Mouse (Mus musculus) heart, embryonic 16.5 days (tissue): ENCODE measurements around the gene Ror1. TPM values are rescaled to one million over a fixed set of nuclear protein-coding genes. Genes with fewer than 3 reads are reported as not detected.

Experiments
- ATAC-seq: fragments of 200-750 bp; cut with Nextera tagmentation; replicated peaks from 2 replicates; pipeline ENCODE4 v1.8.0; 2017; ENCODE audit warnings: moderate number of reproducible peaks; ENCODE audit not compliant: insufficient read depth, low FRiP score; ENCODE audit errors: extremely low read depth
- H3K27ac ChIP-seq: fragments of 300-500 bp; sonication (generic); 2 replicates; pipeline ENCODE4 v1.5.1; 2014; ENCODE audit warnings: mild to moderate bottlenecking, low read length, control low read depth, moderate library complexity
- H3K27me3 ChIP-seq: fragments of 300-500 bp; sonication (generic); 2 replicates; pipeline ENCODE4 v1.6.1; 2014; ENCODE audit warnings: low read length, mixed read lengths; ENCODE audit not compliant: control insufficient read depth, insufficient read depth
- H3K36me3 ChIP-seq: fragments of 300-500 bp; sonication (generic); 2 replicates; pipeline ENCODE4 v1.6.1; 2014; ENCODE audit not compliant: control insufficient read depth, insufficient read depth
- H3K4me1 ChIP-seq: fragments of 300-500 bp; sonication (generic); 2 replicates; pipeline ENCODE4 v1.6.1; 2014; ENCODE audit warnings: low read length, mixed read lengths; ENCODE audit not compliant: control insufficient read depth, insufficient read depth
- H3K4me2 ChIP-seq: fragments of 300-500 bp; sonication (generic); 2 replicates; pipeline ENCODE4 v1.6.1; 2014; ENCODE audit warnings: low read depth, mild to moderate bottlenecking, control low read depth, low read length
- H3K4me3 ChIP-seq: fragments of 300-500 bp; sonication (generic); 2 replicates; pipeline ENCODE4 v1.5.1; 2014; ENCODE audit warnings: mild to moderate bottlenecking, control low read depth, low read length
- H3K9ac ChIP-seq: fragments of 300-500 bp; sonication (generic); 2 replicates; pipeline ENCODE4 v1.6.1; 2014; ENCODE audit warnings: low read length, control low read depth
- H3K9me3 ChIP-seq: fragments of 300-500 bp; sonication (generic); replicated peaks from 2 replicates; pipeline ENCODE4 v1.6.1; 2016; ENCODE audit warnings: low read length; ENCODE audit not compliant: control insufficient read depth
- WGBS: fragments of 180-500 bp; shearing (Covaris S2); extraction: QIAGEN DNeasy Blood & Tissue Kit; methylation state at CpG from one replicate; pipeline ENCODE4 v1.1.7; 2014; 5-methylcytosine and 5-hydroxymethylcytosine counted together
- polyA plus RNA-seq: library from polyadenylated mRNA; unstranded; fragments of >200 nt; fragmentation: Nextera tagmentation; extraction: Ambion mirVana; gene quantifications from 2 replicates; pipeline ENCODE4 v1.2.1, GENCODE M21; 2015

Gene Ror1
- polyA plus RNA-seq, 1 experiment from 2014 or later = 10.7 TPM

GRCm38 (mm10) chr4:100181676-100182075 lies 86.1 kb downstream of the Ror1 start:
- H3K27ac ChIP-seq = no peak overlapping the region
- no peak overlapping the region for H3K4me2 ChIP-seq
- H3K27me3 ChIP-seq = no peaks in the 10 kb centered on the region
- 54% methylated on average over 5 of the region's 5 CpGs for WGBS
- no peak overlapping the region for H3K4me3 ChIP-seq
- peaks cover 3% of the 10 kb centered on the region; the same call in 1 of the 2 replicates for H3K9me3 ChIP-seq
- H3K4me1 ChIP-seq = peaks cover 21% of the 10 kb centered on the region
- H3K36me3 ChIP-seq = no peaks in the 10 kb centered on the region
- ATAC-seq = no peak
- no peak overlapping the region for H3K9ac ChIP-seq

DNA sequence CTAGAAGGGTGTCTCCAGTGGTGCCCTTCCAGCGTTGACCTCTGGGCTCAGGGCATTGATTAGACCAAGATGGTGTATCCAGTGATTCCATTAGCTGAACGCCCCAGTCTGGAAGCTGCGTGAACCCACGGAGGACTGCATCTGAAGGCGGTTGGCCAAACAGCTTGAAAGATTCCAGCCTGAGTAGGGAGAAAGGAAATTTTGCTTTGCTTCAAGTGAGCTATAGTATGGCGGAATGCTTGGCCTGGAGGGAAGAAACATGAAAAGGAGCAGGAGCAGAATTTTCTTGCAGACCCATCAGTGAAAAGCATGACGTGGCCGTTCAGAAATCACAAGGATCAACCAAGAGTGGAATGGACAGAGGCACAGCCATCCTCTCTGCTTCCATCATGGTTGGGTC lies 91.2 kb downstream of the Ror1 start:
- Histone ChIP-seq H3K9ac (no peak overlapping the region), H3K36me3 (no peaks in the 10 kb centered on the region), H3K27me3 (no peaks in the 10 kb centered on the region), H3K4me2 (no peak overlapping the region), H3K4me3 (no peak overlapping the region), H3K9me3 (peaks cover 3% of the 10 kb centered on the region; the same call in 1 of the 2 replicates), H3K27ac (no peak overlapping the region), H3K4me1 (peaks cover 29% of the 10 kb centered on the region)
- no peak for ATAC-seq
- WGBS = 93% methylated on average over 8 of the region's 8 CpGs

- no peaks in the 10 kb centered on the region for H3K27me3 ChIP-seq
- no peak overlapping the region for H3K9ac ChIP-seq
- H3K36me3 ChIP-seq = no peaks in the 10 kb centered on the region
- ATAC-seq = peak; percentile 57; the same call in 1 of the 2 replicates
- no peak overlapping the region for H3K4me3 ChIP-seq
- H3K4me2 ChIP-seq = peak overlapping the region; percentile 34
- H3K4me1 ChIP-seq = peaks cover 28% of the 10 kb centered on the region
- peak overlapping the region; percentile 83 for H3K27ac ChIP-seq
- WGBS = 33% methylated on average over 6 of the region's 6 CpGs
- H3K9me3 ChIP-seq = peaks cover 3% of the 10 kb centered on the region; the same call in 1 of the 2 replicates
Observed at GRCm38 (mm10) chr4:100187563-100188200, 92.1 kb downstream of the Ror1 start.

DNA sequence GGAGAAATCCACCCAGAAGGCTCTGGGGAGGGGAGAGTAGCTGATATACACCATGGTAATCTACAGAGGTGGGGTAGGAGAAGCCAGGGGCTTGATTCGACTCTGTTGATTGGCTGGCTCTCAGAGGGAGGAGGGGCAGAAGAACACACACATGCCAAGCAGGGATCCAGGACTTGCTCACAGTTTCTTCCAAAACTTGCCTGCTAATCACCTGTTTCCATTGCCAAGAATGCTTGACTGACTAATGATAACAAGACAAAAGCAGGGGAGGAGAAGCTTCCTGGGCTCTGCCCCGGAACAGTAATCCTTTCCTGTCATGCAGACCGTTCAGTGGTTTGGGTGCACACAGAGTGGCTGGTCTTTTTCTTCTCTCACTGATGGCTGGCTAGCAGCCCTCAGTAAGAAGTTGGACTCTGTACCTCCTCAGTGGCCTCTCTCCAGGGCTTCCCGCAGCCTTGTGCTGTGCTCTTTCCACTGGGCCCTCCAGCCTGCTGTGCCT lies 92.7 kb downstream of the Ror1 start:
- H3K9ac ChIP-seq = peak overlapping the region; percentile 43
- 10% methylated on average over 4 of the region's 4 CpGs for WGBS
- ATAC-seq = peak; percentile 76

DNA sequence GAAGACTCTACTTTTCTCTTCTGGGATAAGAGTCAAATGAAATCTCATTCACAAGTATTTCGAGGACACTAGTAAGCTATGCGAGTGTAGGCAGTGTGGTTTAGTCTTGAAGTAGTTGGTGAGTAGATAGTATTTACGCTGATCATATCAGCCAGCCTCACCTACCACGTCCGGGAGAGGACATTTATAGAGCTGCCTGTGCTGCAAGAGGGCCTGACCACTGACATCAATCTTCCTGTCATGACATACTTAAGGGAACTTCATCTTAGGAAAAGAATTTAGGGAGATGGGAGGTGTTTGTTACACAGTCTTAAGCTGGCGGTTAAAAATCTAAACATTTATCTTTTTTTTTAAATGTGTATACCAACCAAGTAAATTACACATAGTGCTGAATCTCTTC lies 95.9 kb downstream of the Ror1 start:
- Histone ChIP-seq H3K9me3 (no peaks in the 10 kb centered on the region), H3K36me3 (no peaks in the 10 kb centered on the region), H3K27ac (no peak overlapping the region), H3K27me3 (no peaks in the 10 kb centered on the region), H3K9ac (no peak overlapping the region), H3K4me1 (peaks cover 30% of the 10 kb centered on the region), H3K4me3 (no peak overlapping the region), H3K4me2 (no peak overlapping the region)
- no peak for ATAC-seq
- WGBS = 32% methylated on average over 6 of the region's 6 CpGs

More for the DNA sequence above, 92.7 kb downstream of the Ror1 start:
- Histone ChIP-seq H3K4me2 (peak overlapping the region; percentile 34), H3K27ac (peak overlapping the region; percentile 83), H3K4me1 (peaks cover 30% of the 10 kb centered on the region), H3K4me3 (no peak overlapping the region), H3K9me3 (peaks cover 3% of the 10 kb centered on the region; the same call in 1 of the 2 replicates), H3K27me3 (no peaks in the 10 kb centered on the region), H3K36me3 (no peaks in the 10 kb centered on the region)

DNA sequence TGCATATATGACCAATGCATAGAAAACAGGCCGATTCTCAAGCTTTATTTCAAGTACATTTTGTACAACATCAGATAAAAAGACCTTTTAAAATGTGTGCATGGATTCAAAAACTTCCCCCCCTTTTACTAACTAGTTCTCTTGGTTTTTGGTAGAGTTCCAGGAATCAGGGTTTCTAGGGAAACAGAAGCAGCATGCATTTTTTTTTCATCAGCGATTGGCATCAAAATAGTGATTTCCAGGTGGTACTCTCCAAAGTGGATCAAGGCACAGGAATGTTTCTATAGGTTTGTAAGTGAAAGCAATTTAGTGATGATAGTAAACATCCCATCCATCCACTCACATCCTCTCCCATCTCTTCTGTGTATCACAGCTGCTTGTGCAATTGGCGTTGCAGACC lies 98.5 kb downstream of the Ror1 start:
- ATAC-seq = no peak
- Histone ChIP-seq H3K4me1 (peaks cover 25% of the 10 kb centered on the region), H3K27ac (no peak overlapping the region), H3K36me3 (no peaks in the 10 kb centered on the region), H3K4me2 (no peak overlapping the region), H3K27me3 (no peaks in the 10 kb centered on the region), H3K4me3 (no peak overlapping the region), H3K9me3 (no peaks in the 10 kb centered on the region), H3K9ac (no peak overlapping the region)
- 83% methylated on average over 3 of the region's 3 CpGs for WGBS

- no peaks in the 10 kb centered on the region for H3K27me3 ChIP-seq
- no peak overlapping the region for H3K9ac ChIP-seq
- no peaks in the 10 kb centered on the region for H3K36me3 ChIP-seq
- no peak overlapping the region for H3K4me3 ChIP-seq
- H3K4me1 ChIP-seq = peaks cover 34% of the 10 kb centered on the region
- 83% methylated on average over 5 of the region's 5 CpGs for WGBS
- H3K9me3 ChIP-seq = no peaks in the 10 kb centered on the region
- H3K27ac ChIP-seq = no peak overlapping the region
- no peak overlapping the region for H3K4me2 ChIP-seq
- no peak for ATAC-seq
Observed at GRCm38 (mm10) chr4:100196255-100196793, 100.7 kb downstream of the Ror1 start.

- 22% methylated on average over 2 of the region's 2 CpGs for WGBS
- no peaks in the 10 kb centered on the region for H3K9me3 ChIP-seq
- no peak overlapping the region for H3K4me2 ChIP-seq
- H3K4me1 ChIP-seq = peaks cover 33% of the 10 kb centered on the region
- H3K27me3 ChIP-seq = no peaks in the 10 kb centered on the region
- H3K27ac ChIP-seq = peak overlapping the region; percentile 2; the same call in 1 of the 2 replicates
- ATAC-seq = peak; percentile 57; the same call in 1 of the 2 replicates
- no peak overlapping the region for H3K9ac ChIP-seq
- no peaks in the 10 kb centered on the region for H3K36me3 ChIP-seq
- no peak overlapping the region for H3K4me3 ChIP-seq
Observed at GRCm38 (mm10) chr4:100198275-100198674, 102.7 kb downstream of the Ror1 start.

DNA sequence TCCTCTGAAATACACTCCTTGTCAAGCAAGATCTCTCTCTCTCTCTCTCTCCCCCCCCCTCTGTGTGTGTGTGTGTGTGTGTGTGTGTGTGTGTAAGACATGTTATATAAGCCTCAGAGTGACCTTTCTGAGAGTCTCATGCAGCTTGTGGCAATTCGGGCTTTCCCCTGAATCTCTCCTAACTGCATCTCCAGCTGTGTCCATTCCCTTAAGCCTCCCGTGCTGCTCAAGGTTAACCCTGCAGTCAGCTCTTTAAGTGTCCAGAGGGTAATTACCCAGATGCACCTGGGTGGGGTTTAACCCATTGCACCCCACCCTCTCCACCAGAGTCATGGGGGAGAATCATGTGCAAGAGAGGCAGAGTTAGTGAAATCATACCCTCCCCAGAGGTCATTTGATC lies 105.7 kb downstream of the Ror1 start:
- Histone ChIP-seq H3K36me3 (no peaks in the 10 kb centered on the region), H3K27ac (no peak overlapping the region), H3K4me3 (no peak overlapping the region), H3K9me3 (no peaks in the 10 kb centered on the region), H3K4me1 (peaks cover 33% of the 10 kb centered on the region), H3K4me2 (no peak overlapping the region), H3K27me3 (no peaks in the 10 kb centered on the region), H3K9ac (no peak overlapping the region)
- no peak for ATAC-seq
- 58% methylated on average over 2 of the region's 2 CpGs for WGBS
